Mouse (Mus musculus) embryonic facial prominence, embryonic 14.5 days (tissue): ENCODE measurements around the gene Tulp2. TPM values are rescaled to one million over a fixed set of nuclear protein-coding genes. Genes with fewer than 3 reads are reported as not detected.
"Not testable (repeated sequence)": the region's sequence is repeated elsewhere in the genome, so short reads cannot be mapped to it uniquely, and the experiment has no call there.

ENCODE experiments used
- ATAC-seq: fragments of 200-750 bp; cut with Nextera tagmentation; 2 replicates; pipeline ENCODE4 v1.8.0; 2017; ENCODE audit warnings: low read depth, moderate number of reproducible peaks, moderate TSS enrichment
- DNase-seq: peaks from one replicate; pipeline ENCODE4 v3.0.0-alpha.2; 2015; ENCODE audit warnings: low spot score
- H3K27ac ChIP-seq: fragments of 300-500 bp; sonication (generic); replicated peaks from 2 replicates; pipeline ENCODE4 v1.5.1; 2014; ENCODE audit warnings: low read depth, mild to moderate bottlenecking, low read length, moderate library complexity
- H3K27me3 ChIP-seq: fragments of 300-500 bp; sonication (generic); replicated peaks from 2 replicates; pipeline ENCODE4 v1.6.1; 2014; ENCODE audit warnings: low read length; ENCODE audit not compliant: control insufficient read depth, insufficient read depth
- H3K36me3 ChIP-seq: fragments of 300-500 bp; sonication (generic); 2 replicates; pipeline ENCODE4 v1.6.1; 2014; ENCODE audit warnings: low read length, mixed read lengths; ENCODE audit not compliant: control insufficient read depth, insufficient read depth
- H3K4me1 ChIP-seq: fragments of 300-500 bp; sonication (generic); 2 replicates; pipeline ENCODE4 v1.6.1; 2014; ENCODE audit warnings: antibody characterized with exemption, low read length; ENCODE audit not compliant: control insufficient read depth, insufficient read depth
- H3K4me2 ChIP-seq: fragments of 300-500 bp; sonication (generic); 2 replicates; pipeline ENCODE4 v1.6.1; 2014; ENCODE audit warnings: low read depth, mild to moderate bottlenecking, low read length, moderate library complexity, mixed read lengths
- H3K4me3 ChIP-seq: fragments of 300-500 bp; sonication (generic); 2 replicates; pipeline ENCODE4 v1.5.1; 2014; ENCODE audit warnings: low read depth, mild to moderate bottlenecking, low read length
- H3K9ac ChIP-seq: fragments of 300-500 bp; sonication (generic); 2 replicates; pipeline ENCODE4 v1.6.1; 2014; ENCODE audit warnings: low read depth, mild to moderate bottlenecking, low read length, moderate library complexity, mixed read lengths
- H3K9me3 ChIP-seq: fragments of 300-500 bp; sonication (generic); 2 replicates; pipeline ENCODE4 v1.6.1; 2016; ENCODE audit warnings: low read length; ENCODE audit not compliant: control insufficient read depth
- WGBS: fragments of 180-500 bp; shearing (Covaris S2); extraction: QIAGEN DNeasy Blood & Tissue Kit; methylation state at CpG from one replicate; pipeline ENCODE4 v1.1.7; 2014; 5-methylcytosine and 5-hydroxymethylcytosine counted together
- polyA plus RNA-seq: library from polyadenylated mRNA; unstranded; fragments of >200 nt; fragmentation: Nextera tagmentation; extraction: Ambion mirVana; gene quantifications from 2 replicates; pipeline ENCODE4 v1.2.1, GENCODE M21; 2014

Tulp2 gene
- polyA plus RNA-seq, 1 experiment from 2014 or later, result 1.2 TPM

DNA sequence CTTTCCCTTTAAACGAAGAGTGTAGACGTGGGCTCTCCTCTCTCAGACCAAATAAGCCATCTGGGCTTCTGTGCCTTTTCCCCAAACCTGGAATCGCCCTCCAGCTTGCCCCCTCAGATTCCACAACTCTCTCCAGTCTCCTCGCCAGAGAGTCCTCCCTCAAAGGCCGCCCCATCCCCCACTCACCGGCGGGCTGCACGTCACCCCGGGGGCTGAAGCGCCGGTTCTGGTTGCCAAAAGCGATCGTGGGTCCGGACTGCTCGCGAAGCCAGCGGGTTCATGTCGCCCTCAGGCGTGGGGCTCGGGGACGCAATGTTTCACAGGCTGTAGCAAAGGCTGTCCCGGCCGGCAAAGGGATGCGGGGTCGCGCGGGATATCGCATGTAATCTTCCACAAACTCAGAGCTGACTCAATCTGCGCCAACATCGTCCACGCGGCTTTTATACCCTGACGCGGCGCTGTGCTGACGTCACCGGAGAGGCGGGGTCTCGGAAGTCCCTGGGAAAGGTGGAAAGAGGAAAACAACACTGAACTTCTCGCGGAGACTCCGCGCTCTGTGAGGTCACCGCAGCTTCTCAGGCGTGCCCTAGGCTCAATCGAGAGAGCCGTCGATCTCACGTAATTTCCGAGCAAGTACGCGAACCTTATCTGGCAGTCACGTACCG lies 44.3 kb downstream of the Tulp2 start, which contains the start of the genes Ppp1r15a and Plekha4:
Gene Ppp1r15a, minus strand, starts transcription at position 460 of the 665 bp plus-strand sequence.
Gene Plekha4, plus strand, starts transcription at position 522 of the 665 bp plus-strand sequence.
- DNase-seq (peak; percentile 96), ATAC-seq (peak; percentile 85)
- Histone ChIP-seq H3K9ac (peak within 1 kb of the TSS; percentile 89), H3K27ac (peak within 1 kb of the TSS; percentile 94), H3K9me3 (no peaks in the 10 kb centered on the region), H3K27me3 (no peaks in the 10 kb centered on the region), H3K4me3 (peak within 1 kb of the TSS; percentile 77), H3K4me1 (peaks cover 28% of the 10 kb centered on the region), H3K4me2 (peak within 1 kb of the TSS; percentile 94), H3K36me3 (peaks cover 10% of the 10 kb centered on the region; the same call in 1 of the 2 replicates)
- under 1% methylated on average over 52 of the region's 54 CpGs for WGBS

DNA sequence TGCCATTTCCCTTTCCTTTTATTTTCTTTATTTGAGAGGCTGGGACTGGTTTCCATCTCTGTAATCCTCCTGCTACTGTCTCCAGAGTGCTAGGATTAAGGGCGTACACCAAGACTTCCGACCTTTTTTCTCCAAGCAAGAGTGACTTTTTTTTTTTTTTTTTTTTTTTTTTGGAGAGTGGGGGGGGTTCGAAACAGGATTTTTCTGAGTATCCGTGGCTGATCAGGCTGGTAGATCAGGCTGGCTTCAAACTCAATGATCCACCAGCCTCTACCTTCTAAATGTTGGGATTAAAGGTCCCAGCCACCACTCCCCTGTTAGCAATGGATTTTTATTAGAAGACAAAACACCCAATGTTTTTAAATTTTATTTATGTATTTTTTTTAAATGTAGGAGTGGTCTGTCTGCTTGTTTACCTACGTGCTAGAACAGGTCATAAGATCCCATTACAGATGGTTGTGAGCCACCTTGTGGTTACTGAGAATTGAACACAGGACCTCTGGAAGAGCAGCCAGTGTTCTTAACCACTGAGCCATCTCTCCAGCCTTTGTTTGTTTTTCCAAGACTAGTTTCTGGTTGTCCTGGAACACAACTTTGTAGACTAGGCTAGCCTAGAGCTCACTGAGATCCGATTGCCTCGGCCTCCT lies 44.9 kb downstream of the Tulp2 start:
- ATAC-seq, result no peak
- WGBS, result 23% methylated on average over 7 of the region's 7 CpGs
- H3K36me3 ChIP-seq, result peaks cover 10% of the 10 kb centered on the region; the same call in 1 of the 2 replicates

GRCm38 (mm10) chr7:45527169-45527568 lies 45.5 kb downstream of the Tulp2 start:
- DNase-seq, H3K9me3 ChIP-seq, H3K9ac ChIP-seq, H3K27ac ChIP-seq, H3K4me2 ChIP-seq, H3K4me3 ChIP-seq, ATAC-seq, H3K27me3 ChIP-seq: not testable (repeated sequence)
- peaks cover 10% of the 10 kb centered on the region; the same call in 1 of the 2 replicates for H3K36me3 ChIP-seq
- peaks cover 23% of the 10 kb centered on the region for H3K4me1 ChIP-seq
- WGBS, result 87% methylated on average over 6 of the region's 6 CpGs

More for the DNA sequence above, 44.9 kb downstream of the Tulp2 start:
- no peak for DNase-seq
- H3K4me2 ChIP-seq, result peak overlapping the region; percentile 94
- peaks cover 23% of the 10 kb centered on the region for H3K4me1 ChIP-seq
- H3K27me3 ChIP-seq, result no peaks in the 10 kb centered on the region
- H3K4me3 ChIP-seq, result peak overlapping the region; percentile 77
- H3K9ac ChIP-seq, result peak overlapping the region; percentile 89
- peak overlapping the region; percentile 94 for H3K27ac ChIP-seq
- H3K9me3 ChIP-seq, result no peaks in the 10 kb centered on the region

- 11% methylated on average over 6 of the region's 6 CpGs for WGBS
- no peak for ATAC-seq
- Histone ChIP-seq H3K4me3 (no peak overlapping the region), H3K27me3 (no peaks in the 10 kb centered on the region), H3K9ac (no peak overlapping the region), H3K9me3 (no peaks in the 10 kb centered on the region), H3K4me2 (peak overlapping the region; percentile 25; the same call in 1 of the 2 replicates), H3K27ac (no peak overlapping the region; the same call in 1 of the 2 replicates), H3K4me1 (peaks cover 22% of the 10 kb centered on the region), H3K36me3 (no peaks in the 10 kb centered on the region)
- DNase-seq, result no peak
Measured at GRCm38 (mm10) chr7:45529461-45529860, 47.8 kb downstream of the Tulp2 start.

GRCm38 (mm10) chr7:45530643-45531042 lies 49.0 kb downstream of the Tulp2 start:
- Histone ChIP-seq H3K4me3 (no peak overlapping the region), H3K36me3 (no peaks in the 10 kb centered on the region), H3K9ac (no peak overlapping the region), H3K9me3 (no peaks in the 10 kb centered on the region), H3K27ac (peak overlapping the region; percentile 56), H3K27me3 (no peaks in the 10 kb centered on the region), H3K4me2 (peak overlapping the region; percentile 25; the same call in 1 of the 2 replicates), H3K4me1 (peaks cover 11% of the 10 kb centered on the region; the same call in 1 of the 2 replicates)
- no peak for DNase-seq
- WGBS, result 62% methylated on average over 2 of the region's 2 CpGs
- 0 out of 2 replicates have a peak, but pooled peaks have one; percentile 1 for ATAC-seq

GRCm38 (mm10) chr7:45535676-45536075 lies 54.0 kb downstream of the Tulp2 start:
- Histone ChIP-seq H3K27ac (no peak overlapping the region), H3K9me3 (no peaks in the 10 kb centered on the region), H3K4me1 (peaks cover 5% of the 10 kb centered on the region), H3K9ac (no peak overlapping the region), H3K27me3 (no peaks in the 10 kb centered on the region), H3K4me3 (no peak overlapping the region), H3K4me2 (no peak overlapping the region), H3K36me3 (no peaks in the 10 kb centered on the region)
- DNase-seq (no peak), ATAC-seq (no peak)
- WGBS, result 59% methylated on average over 1 of the region's 1 CpGs

DNA sequence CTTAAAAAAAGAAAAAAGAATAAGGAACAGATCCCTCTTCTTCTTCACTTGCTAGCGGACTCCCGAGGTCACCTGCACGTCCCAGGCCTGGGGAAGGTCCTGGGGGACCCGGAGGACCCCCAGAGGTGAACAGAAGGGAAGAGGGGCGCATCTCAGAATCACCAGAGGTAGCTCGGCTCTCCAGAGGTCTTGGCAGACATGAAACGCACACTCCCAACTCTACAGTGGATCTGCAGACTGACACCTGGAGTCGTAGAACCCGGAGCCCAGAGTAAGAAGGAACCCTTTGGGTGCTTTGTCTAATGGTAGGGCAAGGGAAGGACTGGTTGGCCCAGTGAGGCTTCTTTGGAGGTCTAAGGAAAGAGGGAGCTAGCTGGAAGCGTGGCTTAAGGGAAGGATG lies 55.9 kb downstream of the Tulp2 start:
- WGBS, result 73% methylated on average over 10 of the region's 10 CpGs
- peak overlapping the region; percentile 81 for H3K4me2 ChIP-seq
- no peak overlapping the region for H3K27ac ChIP-seq
- no peaks in the 10 kb centered on the region for H3K9me3 ChIP-seq
- ATAC-seq (no peak), DNase-seq (no peak)
- H3K27me3 ChIP-seq, result no peaks in the 10 kb centered on the region
- H3K9ac ChIP-seq, result peak overlapping the region; percentile 59; the same call in 1 of the 2 replicates
- no peaks in the 10 kb centered on the region for H3K36me3 ChIP-seq
- H3K4me3 ChIP-seq, result peak overlapping the region; percentile 43
- H3K4me1 ChIP-seq, result peaks cover 4% of the 10 kb centered on the region

GRCm38 (mm10) chr7:45538163-45539041 lies 56.7 kb downstream of the Tulp2 start:
- H3K9ac ChIP-seq, result peak overlapping the region; percentile 59
- peak overlapping the region; percentile 43 for H3K4me3 ChIP-seq
- peak; percentile 83 for DNase-seq
- peak overlapping the region; percentile 81 for H3K4me2 ChIP-seq
- H3K36me3 ChIP-seq, result no peaks in the 10 kb centered on the region
- no peaks in the 10 kb centered on the region for H3K27me3 ChIP-seq
- no peaks in the 10 kb centered on the region for H3K9me3 ChIP-seq
- no peak overlapping the region for H3K27ac ChIP-seq
- peak; percentile 85 for ATAC-seq
- H3K4me1 ChIP-seq, result peaks cover 4% of the 10 kb centered on the region
- 4% methylated on average over 24 of the region's 29 CpGs for WGBS
